Mouse (Mus musculus) forebrain, embryonic 13.5 days (tissue): ENCODE results near the gene Lrig3. TPM values are rescaled to one million over a fixed set of nuclear protein-coding genes. Genes with fewer than 3 reads are reported as not detected.
A peak's percentile ranks its signal among the peaks of the same experiment; 100 is the strongest.

Experiments
- ATAC-seq: fragments of 200-750 bp; cut with Nextera tagmentation; 2 replicates; pipeline ENCODE4 v1.8.0; 2017
- H3K27ac ChIP-seq: fragments of 300-500 bp; sonication (generic); 2 replicates; pipeline ENCODE4 v1.5.1; 2015; ENCODE audit warnings: inconsistent platforms, mild to moderate bottlenecking, moderate library complexity
- H3K27me3 ChIP-seq: fragments of 300-500 bp; sonication (generic); 2 replicates; pipeline ENCODE4 v1.6.1; 2015; ENCODE audit warnings: mild to moderate bottlenecking, inconsistent platforms
- H3K36me3 ChIP-seq: fragments of 300-500 bp; sonication (generic); 2 replicates; pipeline ENCODE4 v1.6.1; 2015; ENCODE audit warnings: mild to moderate bottlenecking, inconsistent platforms; ENCODE audit not compliant: poor library complexity, severe bottlenecking
- H3K4me1 ChIP-seq: fragments of 300-500 bp; sonication (generic); 2 replicates; pipeline ENCODE4 v1.6.1; 2015; ENCODE audit warnings: inconsistent platforms
- H3K4me2 ChIP-seq: fragments of 300-500 bp; sonication (generic); 2 replicates; pipeline ENCODE4 v1.6.1; 2015; ENCODE audit warnings: inconsistent platforms, mild to moderate bottlenecking, moderate library complexity
- H3K4me3 ChIP-seq: fragments of 300-500 bp; sonication (generic); 2 replicates; pipeline ENCODE4 v1.5.1; 2015; ENCODE audit warnings: mild to moderate bottlenecking, inconsistent platforms
- H3K9ac ChIP-seq: fragments of 300-500 bp; sonication (generic); 2 replicates; pipeline ENCODE4 v1.6.1; 2015; ENCODE audit warnings: mild to moderate bottlenecking, inconsistent platforms
- H3K9me3 ChIP-seq: fragments of 300-500 bp; sonication (generic); replicated peaks from 2 replicates; pipeline ENCODE4 v1.6.1; 2016; ENCODE audit warnings: inconsistent platforms
- WGBS: fragments of 180-500 bp; shearing (Covaris S2); methylation state at CpG from one replicate; pipeline ENCODE4 v1.1.7; 2015; 5-methylcytosine and 5-hydroxymethylcytosine counted together
- polyA plus RNA-seq: library from polyadenylated mRNA; unstranded; fragments of >200 nt; fragmentation: Nextera tagmentation; extraction: Ambion mirVana; gene quantifications from 2 replicates; pipeline ENCODE4 v1.2.1, GENCODE M21; 2015

The Lrig3 gene
- polyA plus RNA-seq, 1 experiment from 2014 or later: 2.4 TPM

GRCm38 (mm10) chr10:125940316-125941059 lies 25.5 kb upstream of the Lrig3 start:
- Histone ChIP-seq H3K27me3 (0 out of 2 replicates have a peak, but pooled peaks cover 3% of the 10 kb centered on the region), H3K27ac (no peak overlapping the region), H3K4me1 (peaks cover 6% of the 10 kb centered on the region), H3K4me2 (no peak overlapping the region), H3K9ac (no peak overlapping the region), H3K36me3 (no peaks in the 10 kb centered on the region), H3K9me3 (no peaks in the 10 kb centered on the region), H3K4me3 (no peak overlapping the region)
- no peak for ATAC-seq
- WGBS: 69% methylated on average over 11 of the region's 11 CpGs

GRCm38 (mm10) chr10:125943098-125943497 lies 22.9 kb upstream of the Lrig3 start:
- H3K36me3 ChIP-seq: no peaks in the 10 kb centered on the region
- WGBS: 31% methylated on average over 5 of the region's 5 CpGs
- H3K4me3 ChIP-seq: no peak overlapping the region
- H3K4me2 ChIP-seq: no peak overlapping the region
- no peak for ATAC-seq
- H3K9ac ChIP-seq: no peak overlapping the region
- no peaks in the 10 kb centered on the region for H3K9me3 ChIP-seq
- peaks cover 6% of the 10 kb centered on the region for H3K4me1 ChIP-seq
- H3K27ac ChIP-seq: no peak overlapping the region
- 0 out of 2 replicates have a peak, but pooled peaks cover 3% of the 10 kb centered on the region for H3K27me3 ChIP-seq

GRCm38 (mm10) chr10:125944762-125945504 lies 21.0 kb upstream of the Lrig3 start:
- Histone ChIP-seq H3K4me2 (no peak overlapping the region), H3K36me3 (no peaks in the 10 kb centered on the region), H3K27ac (no peak overlapping the region), H3K4me1 (peaks cover 12% of the 10 kb centered on the region), H3K9me3 (no peaks in the 10 kb centered on the region), H3K27me3 (no peaks in the 10 kb centered on the region), H3K4me3 (no peak overlapping the region), H3K9ac (no peak overlapping the region)
- no peak for ATAC-seq
- 37% methylated on average over 11 of the region's 11 CpGs for WGBS

GRCm38 (mm10) chr10:125948842-125949474 lies 17.0 kb upstream of the Lrig3 start:
- H3K9me3 ChIP-seq: no peaks in the 10 kb centered on the region
- no peak overlapping the region for H3K4me3 ChIP-seq
- H3K4me1 ChIP-seq: peaks cover 6% of the 10 kb centered on the region
- WGBS: 41% methylated on average over 15 of the region's 15 CpGs
- H3K27ac ChIP-seq: no peak overlapping the region
- H3K36me3 ChIP-seq: no peaks in the 10 kb centered on the region
- H3K4me2 ChIP-seq: peak overlapping the region; percentile 22; the same call in 1 of the 2 replicates
- no peak for ATAC-seq
- H3K9ac ChIP-seq: no peak overlapping the region
- no peaks in the 10 kb centered on the region for H3K27me3 ChIP-seq

GRCm38 (mm10) chr10:125951633-125952032 lies 14.3 kb upstream of the Lrig3 start:
- WGBS: 79% methylated on average over 5 of the region's 5 CpGs
- Histone ChIP-seq H3K9ac (no peak overlapping the region), H3K4me2 (no peak overlapping the region), H3K36me3 (no peaks in the 10 kb centered on the region), H3K4me1 (peaks cover 6% of the 10 kb centered on the region), H3K27me3 (no peaks in the 10 kb centered on the region), H3K9me3 (no peaks in the 10 kb centered on the region), H3K27ac (no peak overlapping the region), H3K4me3 (no peak overlapping the region)
- no peak for ATAC-seq

- Histone ChIP-seq H3K27ac (no peak overlapping the region), H3K9me3 (no peaks in the 10 kb centered on the region), H3K9ac (no peak overlapping the region), H3K4me2 (no peak overlapping the region), H3K4me3 (no peak overlapping the region), H3K4me1 (no peaks in the 10 kb centered on the region), H3K27me3 (peaks cover 3% of the 10 kb centered on the region; the same call in 1 of the 2 replicates), H3K36me3 (no peaks in the 10 kb centered on the region)
- no peak for ATAC-seq
- WGBS: 87% methylated on average over 7 of the region's 7 CpGs
Observed at GRCm38 (mm10) chr10:125954343-125954742, 11.6 kb upstream of the Lrig3 start.

- Histone ChIP-seq H3K4me2 (no peak overlapping the region), H3K27me3 (peaks cover 3% of the 10 kb centered on the region; the same call in 1 of the 2 replicates), H3K4me3 (no peak overlapping the region), H3K9me3 (no peaks in the 10 kb centered on the region), H3K4me1 (no peaks in the 10 kb centered on the region), H3K36me3 (no peaks in the 10 kb centered on the region), H3K27ac (no peak overlapping the region), H3K9ac (no peak overlapping the region)
- 77% methylated on average over 12 of the region's 12 CpGs for WGBS
- no peak for ATAC-seq
Observed at GRCm38 (mm10) chr10:125954747-125955530, 11.0 kb upstream of the Lrig3 start.

- 77% methylated on average over 9 of the region's 9 CpGs for WGBS
- ATAC-seq: no peak
Observed at GRCm38 (mm10) chr10:125961411-125962107, 4.4 kb upstream of the Lrig3 start.

GRCm38 (mm10) chr10:125964709-125965108 lies 1.3 kb upstream of the Lrig3 start:
- no peaks in the 10 kb centered on the region for H3K36me3 ChIP-seq
- peaks cover 29% of the 10 kb centered on the region for H3K4me1 ChIP-seq
- no peak for ATAC-seq
- H3K27me3 ChIP-seq: peaks cover 32% of the 10 kb centered on the region
- no peaks in the 10 kb centered on the region for H3K9me3 ChIP-seq
- H3K4me2 ChIP-seq: no peak overlapping the region
- H3K4me3 ChIP-seq: no peak overlapping the region
- WGBS: 86% methylated on average over 3 of the region's 3 CpGs
- H3K9ac ChIP-seq: no peak overlapping the region
- H3K27ac ChIP-seq: no peak overlapping the region

More at GRCm38 (mm10) chr10:125961411-125962107, 4.4 kb upstream of the Lrig3 start:
- H3K4me2 ChIP-seq: no peak overlapping the region
- H3K36me3 ChIP-seq: no peaks in the 10 kb centered on the region
- H3K9ac ChIP-seq: no peak overlapping the region
- H3K4me1 ChIP-seq: peaks cover 2% of the 10 kb centered on the region
- H3K27me3 ChIP-seq: peaks cover 7% of the 10 kb centered on the region; the same call in 1 of the 2 replicates
- H3K9me3 ChIP-seq: no peaks in the 10 kb centered on the region
- H3K27ac ChIP-seq: no peak overlapping the region
- no peak overlapping the region for H3K4me3 ChIP-seq

GRCm38 (mm10) chr10:125966481-125967251 lies 698 bp downstream of the Lrig3 start:
- peak; percentile 71 for ATAC-seq
- Histone ChIP-seq H3K9ac (peak overlapping the region; percentile 73), H3K27ac (no peak overlapping the region; the same call in 1 of the 2 replicates), H3K27me3 (peaks cover 37% of the 10 kb centered on the region), H3K36me3 (no peaks in the 10 kb centered on the region), H3K4me3 (peak overlapping the region; percentile 58), H3K9me3 (no peaks in the 10 kb centered on the region), H3K4me1 (peaks cover 29% of the 10 kb centered on the region), H3K4me2 (peak overlapping the region; percentile 99)
- WGBS: under 1% methylated on average over 58 of the region's 59 CpGs
